Mouse (Mus musculus): ENCODE results near the gene Kif3b.

- TF ChIP-seq EP300 (IDR thresholded peaks at IDR 0.05; ENCODE audit: insufficient read depth, low read depth, low read length), result no peak
- no peak for TF ChIP-seq CTCF (IDR thresholded peaks at IDR 0.05)
- TF ChIP-seq POLR2A (IDR thresholded peaks at IDR 0.05; ENCODE audit: insufficient read depth, low read depth, low read length), result no peak
These were observed 6.6 kb downstream of the Kif3b start for GRCm38 (mm10) chr2:153297771-153298170.

All from heart, adult 2 months (tissue).